Mouse (Mus musculus) midbrain, embryonic 13.5 days (tissue): ENCODE measurements at regions not wholly inside any gene's neighbourhood (a gene's known extent, or its start where the extent isn't known, plus 50 kb on each side); places are given as distances from the start of the nearest gene placed in this dataset.
A peak's percentile ranks its signal among the peaks of the same experiment; 100 is the strongest.

Experiments used
- ATAC-seq: fragments of 200-750 bp; cut with Nextera tagmentation; 2 replicates; pipeline ENCODE4 v1.8.0; 2017; ENCODE audit warnings: mild to moderate bottlenecking, moderate TSS enrichment, moderate library complexity
- H3K27ac ChIP-seq: fragments of 300-500 bp; sonication (generic); 2 replicates; pipeline ENCODE4 v1.5.1; 2015; ENCODE audit warnings: inconsistent platforms, mild to moderate bottlenecking, moderate library complexity
- H3K27me3 ChIP-seq: fragments of 300-500 bp; sonication (generic); 2 replicates; pipeline ENCODE4 v1.6.1; 2015; ENCODE audit warnings: mild to moderate bottlenecking, inconsistent platforms
- H3K36me3 ChIP-seq: fragments of 300-500 bp; sonication (generic); 2 replicates; pipeline ENCODE4 v1.6.1; 2015; ENCODE audit warnings: mild to moderate bottlenecking, inconsistent platforms
- H3K4me1 ChIP-seq: fragments of 300-500 bp; sonication (generic); replicated peaks from 2 replicates; pipeline ENCODE4 v1.6.1; 2015; ENCODE audit warnings: inconsistent platforms
- H3K4me2 ChIP-seq: fragments of 300-500 bp; sonication (generic); replicated peaks from 2 replicates; pipeline ENCODE4 v1.6.1; 2015; ENCODE audit warnings: moderate library complexity, mild to moderate bottlenecking, inconsistent platforms
- H3K4me3 ChIP-seq: fragments of 300-500 bp; sonication (generic); replicated peaks from 2 replicates; pipeline ENCODE4 v1.5.1; 2015; ENCODE audit warnings: mild to moderate bottlenecking, inconsistent platforms
- H3K9ac ChIP-seq: fragments of 300-500 bp; sonication (generic); replicated peaks from 2 replicates; pipeline ENCODE4 v1.6.1; 2015; ENCODE audit warnings: mild to moderate bottlenecking, inconsistent platforms
- H3K9me3 ChIP-seq: fragments of 300-500 bp; sonication (generic); 2 replicates; pipeline ENCODE4 v1.6.1; 2016; ENCODE audit warnings: mild to moderate bottlenecking, inconsistent platforms
- WGBS: fragments of 180-500 bp; shearing (Covaris S2); methylation state at CpG from one replicate; pipeline ENCODE4 v1.1.7; 2015; 5-methylcytosine and 5-hydroxymethylcytosine counted together

DNA sequence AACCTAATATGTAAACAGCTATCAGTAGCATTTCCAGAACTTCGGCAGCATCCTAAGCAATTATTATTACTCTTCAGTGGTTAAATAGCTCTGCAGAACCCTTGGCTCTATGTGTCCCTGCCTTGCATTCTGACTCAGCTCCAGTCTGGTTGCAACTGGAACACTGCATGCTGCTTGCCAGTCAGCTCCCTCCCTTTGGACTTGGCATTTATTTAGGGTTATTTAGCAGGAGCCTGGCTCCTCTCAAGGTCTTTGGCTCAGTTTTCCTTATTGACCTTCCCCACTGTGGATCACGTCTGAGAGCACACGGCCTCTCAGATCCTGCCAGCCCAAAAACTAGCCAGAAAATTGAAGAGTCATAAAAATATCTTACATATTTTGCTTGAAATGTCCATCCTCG lies 217.4 kb downstream of the Speer2 start:
- H3K9me3 ChIP-seq = no peaks in the 10 kb centered on the region
- H3K4me3 ChIP-seq = no peak overlapping the region
- H3K36me3 ChIP-seq = no peaks in the 10 kb centered on the region
- ATAC-seq = no peak
- no peaks in the 10 kb centered on the region for H3K4me1 ChIP-seq
- H3K27me3 ChIP-seq = no peaks in the 10 kb centered on the region
- no peak overlapping the region for H3K4me2 ChIP-seq
- no peak overlapping the region for H3K9ac ChIP-seq
- no peak overlapping the region for H3K27ac ChIP-seq
- 73% methylated on average over 4 of the region's 4 CpGs for WGBS

GRCm38 (mm10) chr16:69607736-69608135 lies 255.8 kb downstream of the Speer2 start:
- Histone ChIP-seq H3K27ac (no peak overlapping the region), H3K4me2 (no peak overlapping the region), H3K9me3 (no peaks in the 10 kb centered on the region), H3K36me3 (no peaks in the 10 kb centered on the region), H3K4me1 (no peaks in the 10 kb centered on the region), H3K27me3 (no peaks in the 10 kb centered on the region), H3K4me3 (no peak overlapping the region), H3K9ac (no peak overlapping the region)
- ATAC-seq = no peak

- no peak overlapping the region for H3K9ac ChIP-seq
- no peaks in the 10 kb centered on the region for H3K9me3 ChIP-seq
- no peaks in the 10 kb centered on the region for H3K27me3 ChIP-seq
- no peak overlapping the region for H3K4me2 ChIP-seq
- WGBS = 72% methylated on average over 3 of the region's 3 CpGs
- no peak overlapping the region for H3K4me3 ChIP-seq
- no peaks in the 10 kb centered on the region for H3K4me1 ChIP-seq
- no peak for ATAC-seq
- no peak overlapping the region for H3K27ac ChIP-seq
- H3K36me3 ChIP-seq = no peaks in the 10 kb centered on the region
Measured at GRCm38 (mm10) chr16:69600978-69601377, 262.6 kb downstream of the Speer2 start.

DNA sequence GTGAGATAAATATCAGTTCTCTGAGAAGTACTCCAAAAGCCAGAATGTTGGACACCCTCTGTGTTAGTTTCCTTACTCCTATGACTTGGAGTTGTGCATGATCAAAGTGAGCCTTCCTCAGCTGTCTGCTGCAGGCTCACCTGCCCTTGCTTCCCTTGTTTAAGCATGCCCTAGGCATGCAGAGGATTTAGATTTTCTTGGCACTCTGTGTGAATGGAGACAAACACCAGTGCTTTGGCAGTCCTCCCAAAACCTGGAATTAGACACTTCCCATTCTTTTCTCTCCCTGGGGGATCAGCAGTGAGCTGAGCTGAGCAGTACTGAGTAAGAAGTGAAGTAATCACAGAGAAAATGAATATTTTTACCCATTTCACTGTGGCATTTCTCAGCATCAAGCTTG lies 286.3 kb downstream of the Speer2 start:
- no peak overlapping the region for H3K27ac ChIP-seq
- no peaks in the 10 kb centered on the region for H3K27me3 ChIP-seq
- no peaks in the 10 kb centered on the region for H3K4me1 ChIP-seq
- ATAC-seq = peak; percentile 71; the same call in 1 of the 2 replicates
- H3K9ac ChIP-seq = no peak overlapping the region
- no peaks in the 10 kb centered on the region for H3K36me3 ChIP-seq
- no peak overlapping the region for H3K4me3 ChIP-seq
- H3K9me3 ChIP-seq = no peaks in the 10 kb centered on the region
- H3K4me2 ChIP-seq = no peak overlapping the region

DNA sequence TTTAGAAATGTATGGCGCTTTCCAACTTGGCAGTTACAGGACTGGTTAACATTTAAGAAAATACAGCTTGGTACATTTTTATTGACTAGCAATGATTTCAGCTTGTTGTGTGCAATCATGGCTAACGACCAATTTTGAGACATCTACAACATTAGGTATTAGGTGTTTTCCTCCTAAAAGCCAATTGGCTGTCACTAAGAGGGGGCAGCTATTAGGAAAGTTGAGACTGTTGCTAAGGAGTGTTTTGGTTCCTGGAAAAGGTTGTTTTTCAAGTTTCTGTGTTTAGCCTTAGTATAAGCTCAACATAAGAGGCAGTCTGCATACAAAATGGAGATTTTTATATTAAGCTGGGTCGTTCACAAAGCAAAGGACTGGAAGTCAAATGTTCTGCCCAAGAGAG lies 295.4 kb downstream of the Speer2 start:
- H3K27me3 ChIP-seq = no peaks in the 10 kb centered on the region
- no peak overlapping the region for H3K4me2 ChIP-seq
- no peaks in the 10 kb centered on the region for H3K9me3 ChIP-seq
- H3K27ac ChIP-seq = no peak overlapping the region
- no peaks in the 10 kb centered on the region for H3K36me3 ChIP-seq
- 71% methylated on average over 3 of the region's 3 CpGs for WGBS
- H3K4me3 ChIP-seq = no peak overlapping the region
- no peak for ATAC-seq
- no peaks in the 10 kb centered on the region for H3K4me1 ChIP-seq
- H3K9ac ChIP-seq = no peak overlapping the region

DNA sequence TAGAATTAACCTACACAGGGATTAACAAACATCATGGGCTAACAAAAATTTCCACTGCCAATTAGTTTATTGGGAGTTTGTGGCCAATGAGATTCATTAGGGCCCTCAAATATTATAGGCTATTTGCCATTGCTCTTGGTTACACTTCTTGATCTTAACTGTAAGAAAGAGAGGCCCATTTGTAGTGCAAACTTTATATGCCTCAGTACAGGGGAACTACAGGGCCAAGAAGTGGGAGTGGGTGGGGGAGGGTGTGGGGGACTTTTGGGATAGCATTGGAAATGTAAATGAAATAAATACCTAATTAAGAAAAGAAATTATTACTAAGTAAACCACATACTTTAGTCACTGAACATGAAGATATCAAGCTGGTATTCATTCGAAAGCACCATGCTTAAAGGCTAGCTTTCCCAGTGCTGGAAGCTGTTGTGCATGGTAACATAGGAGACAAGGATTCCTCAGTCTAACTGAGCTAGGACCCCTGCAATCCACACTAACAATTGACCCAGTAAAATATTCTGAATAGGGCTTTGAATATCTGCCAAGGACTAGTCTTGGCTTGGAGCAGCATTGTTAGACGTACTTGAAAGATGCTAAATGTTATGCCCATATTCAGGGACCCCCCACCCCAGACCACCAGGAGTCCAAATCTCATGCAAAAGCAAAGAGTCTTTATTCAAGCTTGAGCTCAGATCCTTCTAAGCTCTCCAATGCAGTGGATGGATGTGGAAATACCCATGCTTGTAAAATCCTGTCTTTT lies 295.9 kb downstream of the Speer2 start:
- 68% methylated on average over 2 of the region's 2 CpGs for WGBS
- no peaks in the 10 kb centered on the region for H3K9me3 ChIP-seq
- H3K36me3 ChIP-seq = no peaks in the 10 kb centered on the region
- ATAC-seq = no peak
- H3K9ac ChIP-seq = no peak overlapping the region
- no peak overlapping the region for H3K27ac ChIP-seq
- no peaks in the 10 kb centered on the region for H3K27me3 ChIP-seq
- no peak overlapping the region for H3K4me3 ChIP-seq
- no peak overlapping the region for H3K4me2 ChIP-seq
- H3K4me1 ChIP-seq = no peaks in the 10 kb centered on the region
